Mouse (Mus musculus): ENCODE results near the gene Nkx1-2.

Nkx1-2 gene

GRCm38 (mm10) chr7:132565831-132566230 lies 33.6 kb downstream of the Nkx1-2 start:
- no peak for DNase-seq (ENCODE audit: low read depth)

DNA sequence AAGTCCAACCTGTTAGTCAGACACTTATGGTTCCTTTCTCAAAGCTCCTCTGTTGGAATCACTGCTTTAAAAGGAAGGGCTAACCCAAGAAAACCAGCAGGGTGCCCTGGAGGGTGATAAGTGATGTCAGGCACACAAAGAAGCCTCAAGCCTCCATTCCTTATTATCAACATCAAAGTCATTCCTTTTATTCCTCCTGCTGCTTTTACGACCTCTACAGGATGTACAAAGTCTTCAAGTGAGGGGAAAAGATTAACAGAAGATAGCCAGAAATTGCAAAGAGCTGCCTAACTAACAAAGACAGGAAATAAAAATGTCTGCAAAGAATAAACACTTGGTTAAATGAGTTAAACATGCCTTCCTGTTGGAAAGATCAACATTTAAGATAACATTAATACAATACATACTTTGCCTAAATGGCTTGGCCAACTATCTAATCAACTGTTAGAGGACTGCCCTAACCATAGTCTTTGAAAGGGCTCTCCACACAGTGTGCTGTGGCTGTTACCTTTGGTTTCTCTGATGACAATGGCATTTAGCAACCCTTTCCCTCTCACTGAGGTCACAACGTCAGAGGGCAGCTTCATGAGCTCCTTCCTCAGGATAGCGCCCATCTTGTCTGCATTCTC lies 40.2 kb downstream of the Nkx1-2 start:
- no peak for DNase-seq (ENCODE audit: low read depth)

DNA sequence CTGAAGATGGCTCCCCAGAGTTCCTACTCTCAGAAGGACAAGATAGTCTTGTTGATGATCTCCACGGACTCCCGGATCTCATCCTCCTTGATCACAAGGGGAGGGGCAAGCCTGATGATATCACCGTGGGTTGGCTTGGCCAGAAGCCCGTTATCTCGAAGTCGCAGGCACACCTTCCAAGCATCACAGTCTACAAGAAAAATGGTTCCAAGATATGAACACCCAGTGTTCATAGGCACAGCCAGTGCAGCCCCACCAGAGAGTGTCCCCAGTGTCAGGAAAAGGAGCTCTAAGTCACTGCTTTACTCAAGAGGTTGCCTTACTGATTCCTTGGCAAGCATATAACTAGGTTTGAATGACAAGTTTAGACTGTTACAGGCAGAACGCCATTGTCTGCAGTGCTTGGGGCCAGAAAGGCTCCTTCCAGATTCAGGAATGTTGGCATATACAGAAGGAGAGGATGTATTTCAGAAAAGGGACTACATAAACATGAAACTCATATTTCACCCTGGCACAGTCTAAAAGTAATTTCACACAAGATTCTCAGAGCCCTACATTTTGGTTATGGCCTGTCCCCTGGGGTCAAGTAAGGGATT lies 41.2 kb downstream of the Nkx1-2 start:
- no peak for DNase-seq (ENCODE audit: low read depth)

GRCm38 (mm10) chr7:132556575-132556974 lies 42.9 kb downstream of the Nkx1-2 start:
- no peak for DNase-seq (ENCODE audit: low read depth)

GRCm38 (mm10) chr7:132555911-132556310 lies 43.5 kb downstream of the Nkx1-2 start:
- no peak for DNase-seq (ENCODE audit: low read depth)

DNA sequence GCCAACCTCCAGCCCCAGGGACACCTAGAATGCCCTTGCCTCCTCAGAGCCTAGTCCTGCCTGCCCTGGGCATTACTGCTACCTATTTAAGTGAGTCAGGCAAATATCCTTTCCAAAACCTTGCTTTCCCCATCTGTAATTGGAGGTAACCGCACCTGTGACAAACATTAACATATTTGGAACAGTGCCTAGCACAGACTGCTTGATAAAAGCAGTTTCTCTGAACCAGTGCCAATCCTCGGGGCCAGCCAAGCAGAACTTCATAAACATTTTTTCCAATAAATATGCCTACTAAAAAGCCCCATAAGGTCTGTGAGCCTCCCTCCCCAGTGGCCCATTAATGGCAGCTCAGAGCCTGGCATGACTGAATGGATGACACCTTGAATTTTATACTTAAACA lies 45.3 kb downstream of the Nkx1-2 start:
- DNase-seq (ENCODE audit: low read depth), result no peak

DNA sequence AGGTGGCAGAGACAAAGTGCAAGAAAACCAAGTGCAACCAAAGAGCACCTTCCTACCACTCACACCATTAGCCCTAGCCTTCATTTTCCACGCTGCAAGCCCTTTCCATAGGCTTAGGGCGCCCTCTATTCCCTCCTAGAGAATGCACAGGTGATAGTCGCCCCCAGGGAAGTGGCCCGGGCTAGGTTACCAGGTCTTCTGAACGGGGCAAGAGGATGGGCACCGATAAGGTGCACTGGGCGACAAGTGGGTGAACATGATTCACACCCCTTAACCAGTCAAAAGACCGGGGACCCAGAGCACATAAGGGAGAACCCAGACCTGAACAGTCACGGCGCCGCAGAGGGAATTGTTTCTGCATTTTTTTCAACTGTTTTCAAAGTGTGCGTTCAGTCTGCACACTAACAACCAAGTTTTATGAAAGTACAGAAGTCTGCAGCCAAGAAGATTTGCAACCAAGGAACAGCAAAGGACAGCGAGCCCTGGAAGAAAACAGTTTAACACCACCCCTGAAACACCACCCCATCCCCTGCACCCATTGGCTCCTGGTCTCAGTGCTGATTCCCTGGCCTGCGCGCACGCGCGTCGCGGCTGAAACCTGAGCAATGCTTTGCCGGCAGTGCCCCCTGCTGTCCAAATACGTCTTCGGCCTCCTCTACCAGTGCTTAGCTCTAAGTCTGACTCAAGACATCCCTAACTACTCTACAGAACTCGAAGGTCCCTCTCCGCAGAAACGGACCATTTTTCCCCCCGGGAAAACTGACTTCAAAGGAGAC lies 47.9 kb downstream of the Nkx1-2 start:
- DNase-seq (ENCODE audit: low read depth), result peak; percentile 97

GRCm38 (mm10) chr7:132547126-132547525 lies 52.3 kb downstream of the Nkx1-2 start:
- DNase-seq (ENCODE audit: low read depth), result no peak

Measured in NIH3T3 (cell line).